Mouse (Mus musculus) olfactory bulb, adult 2 months (tissue): ENCODE data around the gene Ugt2b34.

Experiments
- CTCF ChIP-seq: fragments of 200-500 bp; IDR thresholded peaks from 2 replicates; pipeline ENCODE4 v1.5.1; 2012; ENCODE audit warnings: low read depth, mild to moderate bottlenecking, low read length, moderate library complexity; ENCODE audit not compliant: insufficient read depth
- POLR2A ChIP-seq: fragments of 200-500 bp; IDR thresholded peaks from 2 replicates; pipeline ENCODE4 v1.6.1; 2012; ENCODE audit warnings: mild to moderate bottlenecking, low read depth, low read length, moderate library complexity; ENCODE audit not compliant: insufficient read depth

DNA sequence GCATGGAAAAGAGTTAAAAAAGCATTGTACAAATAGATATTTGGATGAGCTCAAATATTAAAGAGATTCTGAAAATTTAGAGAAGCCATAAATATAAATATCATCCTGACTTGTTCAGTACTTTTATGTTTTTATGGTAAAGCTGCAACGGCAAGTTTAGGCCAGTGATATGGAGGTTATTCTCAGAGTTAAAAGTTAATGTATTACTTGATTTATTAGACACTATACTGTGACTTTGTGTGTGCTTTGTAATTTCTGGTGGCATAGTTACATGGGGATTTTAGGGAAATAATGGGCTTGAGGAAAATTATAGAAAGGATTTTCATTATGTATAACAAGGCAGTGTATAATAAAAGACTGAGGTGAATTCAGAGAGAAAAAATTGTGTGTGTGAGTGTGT, 19.7 kb downstream of the Ugt2b34 start:
- no peak for TF ChIP-seq POLR2A
- TF ChIP-seq CTCF: no peak
